Mouse (Mus musculus): ENCODE results near the gene Gpr39.

Gene Gpr39

DNA sequence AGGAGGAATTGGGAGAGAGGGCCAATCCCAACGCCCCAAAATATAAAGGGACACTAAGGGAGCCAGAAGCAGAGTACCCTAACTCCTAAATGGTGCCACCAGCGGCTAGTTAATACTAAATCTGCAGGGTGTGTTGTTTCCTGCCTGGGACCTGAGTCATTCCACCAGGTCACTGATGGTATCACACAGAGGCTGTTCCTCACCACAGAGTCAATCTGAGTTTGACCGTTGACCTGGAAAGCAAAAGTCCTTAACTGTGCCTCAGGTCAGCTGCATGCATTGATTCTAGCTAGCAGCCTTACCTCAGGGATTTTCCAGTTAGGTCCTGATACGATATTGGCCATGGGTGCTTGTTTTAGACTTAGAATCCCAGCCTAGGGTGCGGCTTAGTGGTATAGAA lies 17.5 kb downstream of the Gpr39 start:
- no peak for DNase-seq (ENCODE audit: low spot score in 2 of 2)

DNA sequence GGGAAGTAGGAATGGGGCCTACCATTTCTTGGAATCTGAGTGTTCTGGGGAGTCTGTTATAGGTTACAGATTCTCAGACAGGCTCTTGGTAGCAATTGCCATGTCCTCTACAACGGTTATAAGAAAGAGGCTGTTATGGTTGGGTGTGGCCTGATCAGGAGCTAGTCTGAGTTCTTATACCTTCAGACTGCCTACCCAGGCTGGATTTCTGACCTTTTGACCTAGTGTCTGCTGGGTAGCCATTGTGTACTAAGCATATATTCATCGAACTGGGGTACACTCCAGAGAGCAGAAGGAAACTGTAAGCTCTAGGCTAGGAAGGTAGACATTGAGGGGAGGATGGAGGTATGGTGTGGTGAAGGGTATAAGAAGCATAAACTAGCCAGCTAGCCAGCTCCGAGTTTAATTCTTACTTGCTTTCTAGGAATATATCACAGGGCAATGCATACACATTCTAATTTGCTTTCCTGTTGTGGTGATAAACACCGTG lies 24.4 kb downstream of the Gpr39 start:
- no peak for DNase-seq (ENCODE audit: low spot score in 2 of 2)

DNA sequence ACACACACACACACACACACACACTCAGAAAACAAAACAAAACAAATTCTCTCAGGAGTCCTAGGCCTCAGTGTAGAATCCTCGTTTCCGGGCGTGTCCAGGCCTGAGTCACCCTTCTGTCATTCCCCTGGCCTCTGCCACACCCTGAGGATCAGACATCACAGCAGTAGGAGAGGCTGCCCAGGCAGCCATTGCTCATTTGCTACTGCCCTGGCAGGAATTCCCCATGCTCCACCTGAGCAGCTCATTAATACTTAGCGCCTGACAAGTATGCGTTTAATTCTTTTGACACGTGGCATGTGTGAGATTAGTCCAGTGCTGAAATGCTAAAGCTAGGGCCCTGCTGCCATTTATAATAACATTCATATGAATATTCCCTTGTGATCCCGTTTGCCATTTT lies 25.0 kb downstream of the Gpr39 start:
- no peak for DNase-seq (ENCODE audit: low spot score in 2 of 2)

DNA sequence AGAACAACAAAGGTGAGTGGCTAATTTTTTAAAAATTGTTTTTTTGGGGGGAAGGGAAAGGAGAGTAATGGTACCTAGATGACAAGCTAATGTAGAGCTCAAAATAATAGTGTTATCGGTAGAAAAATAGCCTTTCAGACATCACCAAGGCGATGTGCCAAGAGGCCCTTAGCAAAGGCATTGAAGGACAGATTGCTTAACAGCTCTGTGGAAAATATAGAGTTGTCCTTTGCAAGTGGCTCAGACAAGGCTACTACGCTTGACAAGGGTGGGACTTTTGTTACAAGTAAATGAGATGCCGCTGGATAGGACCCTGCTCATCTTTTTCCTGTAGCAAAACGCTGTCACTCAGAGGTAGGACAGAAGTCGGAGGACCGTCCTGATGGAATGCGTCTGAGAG lies 25.5 kb downstream of the Gpr39 start:
- no peak for DNase-seq (ENCODE audit: low spot score in 2 of 2)

DNA sequence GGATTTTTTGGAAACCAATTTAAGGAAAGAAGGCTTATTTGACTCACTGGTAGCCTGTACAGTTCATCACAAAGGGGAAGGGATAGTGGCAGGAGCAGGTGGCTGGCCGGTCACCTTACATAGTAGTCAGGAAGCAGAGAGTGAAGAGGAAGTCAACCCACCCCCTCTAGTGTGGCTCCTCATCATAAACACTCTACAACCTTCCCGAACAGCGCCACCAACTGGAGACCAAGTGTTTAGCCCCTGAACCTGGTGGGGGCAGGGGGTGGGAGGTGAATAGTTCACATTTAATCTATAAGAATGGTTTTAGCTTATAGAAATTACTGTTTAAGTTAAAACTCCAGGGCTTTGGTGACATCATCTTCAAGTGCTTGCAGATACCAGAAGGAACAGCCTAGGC lies 28.6 kb downstream of the Gpr39 start:
- no peak for DNase-seq (ENCODE audit: low spot score in 2 of 2)

DNA sequence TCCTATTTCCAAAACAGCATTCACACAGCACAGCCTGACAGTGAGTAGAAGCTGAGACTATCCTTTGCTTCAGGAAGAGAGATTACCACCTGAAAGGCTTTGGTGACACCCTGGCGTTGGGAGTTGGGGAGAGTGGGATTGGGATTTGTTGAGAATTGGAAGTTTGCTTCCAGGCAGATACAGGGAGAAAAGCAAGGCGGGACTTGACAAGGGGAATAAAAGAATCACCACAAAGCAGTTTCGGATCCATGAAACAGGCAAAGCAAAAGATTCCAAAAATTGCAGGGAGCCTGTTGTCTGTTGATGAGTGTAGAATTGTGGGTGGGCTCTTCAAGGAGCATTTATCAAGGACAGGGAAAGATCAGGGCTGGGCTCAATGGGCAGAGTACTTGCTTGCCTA lies 38.5 kb downstream of the Gpr39 start:
- DNase-seq (ENCODE audit: low spot score in 2 of 2): no peak

DNA sequence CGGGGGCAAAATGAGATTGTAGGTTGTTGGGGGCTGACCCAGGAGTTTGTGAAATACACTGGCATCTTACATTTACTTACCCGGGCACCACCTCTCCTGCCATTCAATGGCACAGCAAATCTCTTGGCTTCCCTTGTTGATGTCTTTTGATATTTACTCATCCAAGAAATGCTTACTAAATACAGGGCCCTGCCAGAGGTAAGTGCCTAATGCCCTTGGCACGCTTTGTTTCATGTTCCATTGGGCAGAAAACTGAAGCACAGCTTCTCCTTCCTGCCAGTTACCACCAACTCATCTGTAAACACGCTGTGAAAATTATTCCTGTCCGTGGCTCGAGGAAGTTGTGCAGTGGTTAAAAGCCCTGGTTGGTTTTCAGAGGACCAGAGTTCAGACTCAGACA lies 39.4 kb downstream of the Gpr39 start:
- no peak for DNase-seq (ENCODE audit: low spot score in 2 of 2)

DNA sequence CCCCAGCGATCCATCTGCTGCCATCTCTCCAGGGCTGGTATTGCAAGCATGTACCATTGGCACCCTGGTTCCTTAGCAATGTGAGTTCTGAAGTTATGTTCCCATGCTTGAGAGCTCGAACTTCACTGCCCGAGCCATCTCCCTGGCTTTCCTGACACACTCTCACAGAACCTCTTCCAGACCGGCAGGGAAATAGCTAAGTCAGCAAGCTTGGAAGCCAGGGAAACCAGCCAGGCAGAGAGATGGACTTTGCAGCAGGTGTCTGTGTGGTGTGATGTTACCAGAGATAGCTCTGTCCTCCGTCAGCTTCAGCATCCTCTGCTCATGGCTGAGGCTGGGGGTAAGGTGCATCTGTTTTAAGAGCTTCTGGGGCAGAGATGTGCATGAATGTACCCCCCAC lies 41.1 kb downstream of the Gpr39 start:
- no peak for DNase-seq (ENCODE audit: low spot score in 2 of 2)

DNA sequence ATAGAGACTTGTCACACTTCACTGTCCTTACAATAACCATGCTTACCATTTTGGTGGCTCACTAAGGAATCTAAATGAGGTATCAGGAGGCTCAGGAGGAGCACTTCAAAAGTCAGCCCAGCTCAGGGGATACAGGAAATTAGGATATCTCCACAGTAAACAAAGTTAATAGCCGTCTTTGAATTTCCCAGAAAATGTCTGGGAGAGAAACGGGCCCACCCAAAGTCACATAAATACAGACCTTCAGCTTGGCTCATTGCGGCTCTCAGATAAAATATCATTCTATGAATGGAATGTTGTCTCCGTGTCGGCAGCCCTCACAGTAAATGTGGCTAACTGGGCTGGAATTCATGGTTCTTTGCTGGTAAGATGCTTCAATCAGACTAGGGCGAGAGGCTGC lies 42.3 kb downstream of the Gpr39 start:
- no peak for DNase-seq (ENCODE audit: low spot score in 2 of 2)

DNA sequence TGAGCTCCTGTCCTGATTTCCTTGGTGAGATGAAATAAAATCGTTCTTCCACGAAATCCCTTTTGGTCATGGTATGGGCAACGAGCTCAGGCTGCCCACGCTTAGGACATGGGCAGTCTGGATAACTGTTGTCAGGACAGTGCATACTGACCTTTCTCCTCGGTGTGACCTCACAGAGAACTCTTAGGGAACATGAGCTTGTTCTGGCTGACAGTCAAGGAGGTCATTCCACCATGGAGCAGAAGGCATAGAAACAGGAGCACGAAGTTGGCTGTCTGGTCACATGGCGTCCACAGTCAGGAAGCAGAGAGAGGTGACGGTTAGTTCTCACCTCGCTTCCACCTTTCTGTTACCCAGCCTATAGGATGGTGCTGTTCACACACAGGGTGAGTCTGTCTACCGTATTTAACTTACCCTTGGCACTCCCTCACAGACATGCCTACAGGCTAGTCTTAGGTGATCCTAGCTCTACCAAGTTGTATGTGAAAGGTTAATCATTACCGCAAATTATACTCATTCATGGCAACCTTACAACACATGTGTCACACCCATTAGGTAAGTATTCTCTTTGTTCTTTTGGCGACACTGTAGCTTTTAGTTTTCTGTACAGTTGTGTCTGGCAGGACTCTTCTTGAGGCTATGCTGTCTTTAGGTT lies 44.4 kb downstream of the Gpr39 start:
- no peak for DNase-seq (ENCODE audit: low spot score in 2 of 2)

DNA sequence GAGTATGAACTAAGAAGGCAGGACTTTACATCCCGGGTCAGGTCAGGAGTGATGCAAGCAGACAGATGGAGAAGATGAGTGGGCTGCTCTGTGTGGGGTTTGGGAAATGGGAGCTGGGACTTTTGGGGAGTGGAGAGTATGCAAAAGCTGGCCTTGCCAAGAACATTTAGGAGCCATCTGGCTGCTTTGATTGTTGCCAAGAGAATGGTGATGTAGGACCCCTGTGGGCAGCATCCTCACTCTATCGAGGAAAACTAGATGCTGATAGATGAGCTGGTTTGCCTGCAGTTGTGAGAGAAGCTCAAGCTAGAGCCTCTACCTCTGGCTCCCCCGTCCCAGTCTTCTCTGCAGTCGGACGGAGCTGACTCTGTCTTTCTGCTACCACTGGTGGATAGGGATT lies 47.5 kb downstream of the Gpr39 start:
- DNase-seq (ENCODE audit: low spot score in 2 of 2): no peak

DNA sequence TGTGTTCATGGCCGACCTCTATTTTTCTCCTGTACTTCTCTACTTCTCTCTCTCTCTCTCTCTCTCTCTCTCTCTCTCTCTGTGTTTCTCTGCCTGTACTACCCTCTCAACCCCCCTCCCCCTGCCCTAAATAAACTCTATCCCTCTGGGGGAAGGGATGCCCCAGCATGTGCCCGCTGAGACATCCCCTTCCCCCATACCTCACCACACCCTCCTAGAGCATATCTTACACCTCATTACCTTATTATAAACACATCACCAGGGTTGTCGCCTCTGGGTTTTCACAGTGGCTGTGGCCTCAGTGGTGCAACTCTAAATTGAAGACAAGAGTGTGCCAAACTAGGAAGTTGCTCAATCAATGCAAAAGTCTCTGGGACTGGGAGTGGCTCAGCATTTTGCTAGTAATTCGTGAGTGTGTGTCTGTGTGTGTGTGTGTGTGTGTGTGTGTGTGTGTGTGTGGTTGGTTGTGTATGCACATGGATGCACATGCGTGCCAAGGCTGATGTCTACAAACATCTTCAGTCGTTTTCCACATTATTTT lies 52.3 kb downstream of the Gpr39 start:
- DNase-seq (ENCODE audit: low spot score in 2 of 2): no peak

DNA sequence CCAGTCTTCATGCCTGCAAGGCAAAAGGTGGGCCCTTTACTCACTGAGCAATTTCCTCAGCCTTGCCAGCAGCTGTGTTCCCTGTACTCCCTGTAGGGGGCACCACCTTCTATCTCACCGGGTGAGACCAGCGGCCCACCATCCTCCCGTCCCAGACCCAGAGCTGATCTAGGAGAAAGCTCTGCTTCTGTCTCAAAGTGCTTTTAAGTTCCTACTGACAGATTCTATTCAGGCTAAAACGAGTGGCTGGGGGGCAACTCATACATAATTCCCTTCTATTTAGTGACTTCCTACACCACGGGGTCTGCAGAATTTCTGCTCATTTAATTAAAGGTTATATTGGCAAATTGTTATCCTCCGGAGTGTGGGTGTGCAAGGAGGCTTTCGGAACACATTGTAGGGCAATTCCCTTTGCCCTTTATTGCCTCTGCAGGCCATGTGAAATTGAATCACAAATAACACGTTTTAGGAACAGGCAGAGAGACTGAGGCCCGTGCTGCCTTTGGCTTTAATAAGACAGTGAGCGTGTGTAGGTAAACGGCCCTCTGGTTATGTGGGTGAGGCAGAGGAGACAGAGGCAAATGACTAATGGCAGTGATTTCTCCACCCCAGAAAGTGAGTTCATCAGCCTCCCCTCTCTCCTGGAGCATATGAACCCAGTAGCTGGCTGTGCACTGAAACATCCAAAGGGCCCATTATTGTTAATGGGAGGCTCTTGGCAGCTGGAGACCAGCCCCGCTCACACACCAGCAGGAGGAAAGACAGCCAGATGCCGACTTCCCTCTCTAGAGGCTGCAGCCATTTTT lies 53.1 kb downstream of the Gpr39 start:
- DNase-seq (ENCODE audit: low spot score in 2 of 2): no peak

DNA sequence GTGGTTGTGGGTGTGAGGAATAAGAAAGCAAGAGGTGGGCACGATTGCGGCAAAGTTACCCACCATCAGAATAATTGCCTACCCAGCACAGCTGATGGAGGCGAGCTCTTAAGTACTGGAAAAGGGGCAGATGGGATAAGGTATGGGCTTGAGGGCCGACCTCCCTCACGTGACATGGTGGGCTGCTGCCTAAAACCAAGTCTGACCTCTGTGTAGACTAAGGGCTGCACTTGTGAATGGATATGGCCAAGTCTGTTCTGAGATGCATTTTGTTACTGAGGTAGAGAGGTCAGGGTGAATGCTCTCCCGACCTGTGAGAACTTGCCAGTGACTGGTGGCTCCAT lies 53.7 kb downstream of the Gpr39 start:
- no peak for DNase-seq (ENCODE audit: low spot score in 2 of 2)

DNA sequence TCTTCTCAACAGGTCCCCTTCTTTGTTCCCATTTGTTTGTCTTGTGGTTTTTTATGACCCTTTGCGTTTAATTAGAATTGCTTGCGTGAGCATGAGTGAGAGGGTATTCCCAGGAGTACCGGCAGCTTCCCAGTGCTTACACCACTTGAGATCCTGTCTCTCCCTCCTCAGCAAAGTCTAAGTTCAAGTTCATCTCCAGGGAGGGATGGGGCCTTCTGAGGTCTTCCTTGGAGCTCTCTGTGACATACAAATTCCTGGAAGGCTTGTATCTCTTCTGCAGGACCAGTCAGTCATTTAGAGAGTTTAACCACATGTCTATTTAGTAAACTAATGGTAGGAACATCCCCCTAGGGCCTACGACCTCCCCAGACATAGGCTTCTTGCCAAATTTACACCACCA lies 55.1 kb downstream of the Gpr39 start:
- no peak for DNase-seq (ENCODE audit: low spot score in 2 of 2)

DNA sequence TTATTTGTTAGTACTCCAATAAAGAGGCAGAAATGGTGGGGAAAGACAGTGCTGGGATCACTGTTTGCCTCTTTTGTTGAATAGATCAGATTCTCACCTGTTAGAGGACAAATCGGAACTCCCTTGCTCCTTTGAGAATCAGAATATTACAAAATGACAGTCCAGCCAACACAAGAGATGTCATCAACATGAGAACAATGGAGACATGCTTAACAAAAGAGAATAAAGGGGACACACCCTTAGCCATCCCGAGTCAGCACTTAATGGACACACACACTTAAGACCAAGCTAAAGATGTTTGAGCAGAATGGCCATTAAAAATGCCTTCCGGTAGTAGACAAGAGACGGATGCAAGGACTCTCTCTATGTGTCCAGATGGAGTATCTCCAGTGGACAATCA lies 68.0 kb downstream of the Gpr39 start:
- DNase-seq (ENCODE audit: low spot score in 2 of 2): no peak

DNA sequence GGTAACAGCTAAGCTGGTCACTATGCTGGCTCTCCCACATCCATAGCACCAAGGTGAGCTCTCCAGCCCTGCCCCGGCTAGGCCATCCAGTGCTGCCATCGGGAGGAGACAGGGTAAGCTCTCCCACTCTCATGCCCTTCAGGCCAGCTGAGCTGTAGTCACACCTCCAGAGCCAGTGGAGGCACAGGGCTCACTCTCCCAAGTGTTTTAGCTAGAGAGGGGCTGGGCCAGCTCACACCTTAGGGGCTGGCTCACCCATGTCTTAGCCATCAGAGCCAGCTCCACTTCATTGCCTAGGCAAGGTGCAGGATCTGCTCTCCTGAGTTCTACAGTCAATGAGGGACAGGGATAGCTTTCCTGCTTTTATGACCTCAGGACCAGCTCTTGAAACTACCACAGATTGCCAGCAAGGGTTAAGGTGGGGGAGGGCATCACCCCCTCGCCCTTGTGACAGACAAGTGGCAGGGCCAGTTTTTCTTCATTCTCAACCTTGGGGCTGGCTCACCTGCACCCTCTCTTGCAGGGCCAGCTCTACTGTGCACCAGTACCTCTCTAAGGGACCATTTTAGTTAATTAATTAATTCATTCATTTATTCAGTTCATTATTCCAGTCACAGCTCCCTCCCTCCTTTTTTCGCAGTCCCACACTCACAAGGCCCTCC lies 78.7 kb downstream of the Gpr39 start:
- DNase-seq (ENCODE audit: low spot score in 2 of 2): no peak

DNA sequence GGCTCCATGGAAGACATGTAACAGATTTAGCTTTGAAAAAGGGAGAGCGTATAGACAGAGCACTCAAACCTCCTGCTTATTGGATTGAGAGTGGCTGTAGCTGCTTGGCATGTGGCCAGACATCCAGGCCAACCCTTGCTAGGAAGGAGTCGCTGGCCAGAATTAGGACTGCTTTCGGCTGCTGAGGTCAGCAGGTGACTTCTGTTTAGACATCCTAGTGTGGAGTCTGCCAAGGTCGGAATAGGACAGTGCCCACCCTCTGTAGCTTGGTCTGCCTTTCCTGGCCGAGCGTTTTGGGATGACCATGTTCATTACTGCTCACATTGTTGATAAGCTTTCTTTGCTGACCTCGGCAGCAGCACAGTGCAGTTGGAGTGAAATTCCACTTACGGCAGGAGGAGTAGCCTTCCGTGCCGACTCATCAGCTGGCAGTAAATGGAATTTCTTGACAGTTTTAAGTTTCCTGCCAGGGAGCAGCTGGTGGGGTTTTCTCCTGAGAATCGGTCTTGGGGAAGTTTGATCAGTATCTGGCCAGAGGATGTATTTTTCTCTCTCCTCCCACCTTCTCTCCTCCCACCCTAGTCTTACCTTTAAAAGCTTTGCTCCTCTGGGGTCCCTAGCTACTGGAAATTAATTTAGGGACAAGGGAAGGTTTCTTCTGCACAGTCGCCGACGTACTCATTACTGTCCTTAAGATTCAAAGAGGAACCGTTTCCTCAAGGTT lies 83.3 kb downstream of the Gpr39 start:
- DNase-seq (ENCODE audit: low spot score in 2 of 2): no peak

DNA sequence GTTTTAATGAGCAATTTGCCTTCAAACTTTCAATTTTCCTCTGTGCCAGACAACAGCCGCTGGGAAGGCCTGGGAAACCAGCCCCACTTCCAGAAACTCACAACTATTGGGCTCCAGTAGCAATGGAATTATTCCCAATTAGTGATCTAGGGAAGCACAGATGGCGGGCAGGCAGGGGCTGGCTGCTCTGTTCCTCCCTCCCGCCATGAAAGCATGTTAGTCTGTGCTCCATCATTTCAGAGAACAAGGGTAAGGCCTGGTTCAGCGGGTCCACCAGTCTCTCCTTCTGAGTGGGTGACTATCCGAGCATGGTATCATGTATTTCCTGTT lies 83.9 kb downstream of the Gpr39 start:
- no peak for DNase-seq (ENCODE audit: low spot score in 2 of 2)

DNA sequence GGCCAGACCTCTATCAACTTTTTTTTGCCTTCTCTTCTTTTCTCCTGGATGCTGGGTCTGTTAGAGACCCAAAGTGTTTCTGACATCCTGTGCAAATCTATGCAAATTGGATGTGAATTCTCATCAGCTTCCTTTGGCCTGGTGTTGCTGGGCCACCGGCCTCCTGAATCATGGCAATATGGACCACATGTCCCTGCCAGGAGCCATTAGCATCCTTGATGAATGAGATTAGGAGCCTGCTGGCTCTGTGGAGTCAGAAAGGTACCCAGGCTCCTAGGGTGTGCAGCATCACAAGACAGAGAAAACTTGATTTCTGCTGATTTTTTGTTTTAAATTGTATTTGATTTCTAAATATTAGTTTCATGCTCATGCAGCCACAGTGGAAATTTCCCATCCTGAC lies 85.3 kb downstream of the Gpr39 start:
- no peak for DNase-seq (ENCODE audit: low spot score in 2 of 2)

DNA sequence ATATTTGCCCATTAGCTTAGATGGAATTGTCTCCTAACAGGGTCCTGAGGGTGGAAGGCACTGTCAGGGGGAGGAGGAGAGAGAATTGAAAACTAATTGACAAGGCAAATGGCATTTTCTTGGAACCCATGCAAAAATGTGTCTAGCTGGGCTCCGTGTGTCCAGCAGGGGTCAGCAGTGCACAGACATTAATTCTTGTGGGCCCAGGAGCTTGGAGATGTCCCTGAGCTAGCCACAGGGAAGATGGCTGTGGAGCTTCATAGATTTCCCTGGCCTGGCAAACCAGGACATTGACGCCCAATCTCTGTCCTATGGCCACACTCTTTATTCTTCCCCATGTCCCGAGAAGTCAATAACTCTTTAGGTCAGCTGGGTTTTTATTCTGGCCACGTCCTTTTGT lies 113.0 kb downstream of the Gpr39 start:
- DNase-seq (ENCODE audit: low spot score in 2 of 2): no peak

DNA sequence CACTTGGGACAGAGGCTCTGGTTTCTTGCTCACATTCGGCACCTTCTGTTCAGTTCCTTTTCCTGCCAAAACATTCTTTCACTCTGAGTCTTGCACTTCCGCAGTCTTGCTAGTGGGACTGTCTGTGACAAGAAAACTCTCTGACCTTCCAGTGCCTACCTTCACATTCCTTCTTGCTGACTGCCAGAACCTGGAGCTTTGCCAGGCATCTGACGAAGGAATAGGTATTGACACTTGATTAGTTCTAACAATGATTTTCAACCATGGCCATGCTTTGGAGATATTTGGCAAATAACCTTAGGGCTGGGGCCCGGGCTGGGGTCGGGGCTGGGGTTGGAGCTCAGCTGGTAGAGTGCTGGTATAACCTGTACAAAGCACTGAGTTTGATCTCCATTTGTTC lies 123.7 kb downstream of the Gpr39 start:
- DNase-seq (ENCODE audit: low spot score in 2 of 2): no peak

Data from spleen, postnatal 4 days (tissue).